Mouse (Mus musculus): ENCODE results near the gene Scrn1.

Scrn1 gene

GRCm38 (mm10) chr6:54565012-54565411 is 1.3 kb downstream of the Scrn1 start:
- DNase-seq (ENCODE audit: low spot score): no peak

DNA sequence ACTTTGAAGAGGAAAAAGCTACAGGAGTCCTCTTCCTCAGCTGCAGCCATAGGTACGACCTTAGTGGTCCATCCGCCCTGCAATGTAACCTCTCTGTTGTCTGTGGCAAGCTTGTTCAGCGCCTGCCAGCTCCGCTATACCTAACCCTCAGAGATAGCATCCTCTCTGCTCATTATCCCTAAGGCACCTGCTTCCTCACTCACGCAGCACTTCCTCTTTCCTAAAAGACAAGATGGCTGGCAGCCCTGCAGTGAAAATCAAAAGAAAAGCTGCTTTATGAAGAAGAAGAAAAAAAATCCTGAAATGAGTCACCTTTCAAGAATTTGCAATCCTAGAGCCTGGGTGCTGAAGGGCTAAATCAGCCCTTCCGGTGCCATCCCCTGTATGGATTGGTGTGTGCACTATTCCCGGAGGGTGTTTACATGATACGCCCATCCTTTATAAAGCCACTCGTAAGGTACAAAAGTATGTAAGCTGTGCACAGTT is 1.7 kb downstream of the Scrn1 start:
- no peak for DNase-seq (ENCODE audit: low spot score)

- no peak for DNase-seq (ENCODE audit: low spot score)
Observed at GRCm38 (mm10) chr6:54563561-54563960, 2.7 kb downstream of the Scrn1 start.

- no peak for DNase-seq (ENCODE audit: low spot score)
Observed at GRCm38 (mm10) chr6:54562018-54562809, 4.1 kb downstream of the Scrn1 start.

- no peak for DNase-seq (ENCODE audit: low spot score)
Observed at GRCm38 (mm10) chr6:54558466-54558865, 7.8 kb downstream of the Scrn1 start.

- no peak for DNase-seq (ENCODE audit: low spot score)
Observed at GRCm38 (mm10) chr6:54557671-54558070, 8.6 kb downstream of the Scrn1 start.

DNA sequence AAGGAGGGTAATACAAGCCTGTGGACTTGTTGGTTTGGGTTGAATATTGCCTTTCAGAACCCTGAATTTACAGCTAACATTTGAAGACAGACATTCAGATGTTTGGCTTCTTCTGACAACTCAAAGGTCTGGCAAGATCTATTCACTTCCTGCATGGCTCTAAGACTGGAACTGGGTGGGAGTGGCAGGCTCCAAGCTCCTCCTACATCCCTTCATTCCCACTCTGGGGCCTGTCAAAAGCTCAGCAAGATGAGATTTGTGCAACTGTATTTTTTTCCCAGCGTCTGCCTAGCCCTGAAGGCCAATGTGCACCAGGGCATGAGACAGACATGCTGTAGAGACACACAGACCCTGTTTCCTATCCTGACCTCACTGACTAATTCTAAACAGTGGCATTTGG is 10.5 kb downstream of the Scrn1 start:
- no peak for DNase-seq (ENCODE audit: low spot score)

- DNase-seq (ENCODE audit: low spot score): no peak
Observed at GRCm38 (mm10) chr6:54554341-54555110, 11.8 kb downstream of the Scrn1 start.

DNA sequence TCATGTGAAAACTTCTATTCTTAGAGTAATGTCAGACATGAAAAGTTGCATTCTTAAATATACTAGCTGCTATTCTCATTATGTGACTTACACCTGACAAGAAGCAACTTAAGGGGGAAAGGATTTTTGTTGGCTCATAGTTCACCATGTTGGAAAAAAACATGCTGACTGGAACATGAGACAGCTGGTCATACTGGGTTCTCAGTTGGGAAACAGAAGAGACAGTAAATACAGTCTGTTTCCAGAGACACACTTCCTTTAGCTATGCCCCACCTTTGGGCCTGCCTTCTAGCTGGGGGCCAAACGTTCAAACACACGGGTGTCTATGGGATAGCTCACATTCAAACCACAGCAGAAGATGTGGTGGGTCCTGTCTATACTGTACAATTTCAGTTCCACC is 12.7 kb downstream of the Scrn1 start:
- no peak for DNase-seq (ENCODE audit: low spot score)

GRCm38 (mm10) chr6:54552721-54553413 is 13.4 kb downstream of the Scrn1 start:
- DNase-seq (ENCODE audit: low spot score): no peak

GRCm38 (mm10) chr6:54550801-54551323 is 15.4 kb downstream of the Scrn1 start:
- DNase-seq (ENCODE audit: low spot score): no peak

GRCm38 (mm10) chr6:54549311-54549710 is 17.0 kb downstream of the Scrn1 start:
- DNase-seq (ENCODE audit: low spot score): no peak

DNA sequence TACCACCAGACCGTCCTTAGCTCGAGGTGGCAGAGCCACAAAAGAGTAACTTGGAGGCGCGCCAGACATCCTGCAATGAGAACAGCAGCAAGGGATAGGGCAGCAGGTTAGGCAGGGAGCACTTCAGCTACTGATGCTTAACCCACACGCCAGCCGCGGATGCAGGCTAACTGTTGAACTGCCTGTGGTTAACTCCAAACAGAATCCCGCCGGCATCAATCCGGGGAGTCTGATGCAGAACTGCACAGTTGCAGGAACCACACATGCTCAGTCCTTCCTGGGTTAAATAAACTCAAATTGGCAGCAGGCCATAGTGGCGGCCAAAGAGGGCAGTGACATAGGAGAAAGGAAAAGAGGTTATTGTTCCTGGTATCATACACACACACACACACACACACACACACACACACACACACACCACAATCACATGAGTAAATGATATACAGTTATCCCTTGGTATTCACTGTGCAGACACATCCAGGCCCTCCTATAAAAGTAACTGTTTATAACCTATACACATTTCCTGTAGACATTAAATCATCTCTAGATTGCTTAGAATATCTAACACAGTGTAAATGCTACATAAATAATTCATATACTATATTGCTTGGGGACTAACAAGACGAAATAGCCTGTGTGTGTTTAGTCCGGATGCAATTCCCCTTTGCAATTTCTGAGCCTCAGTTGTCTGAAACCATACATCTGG is 17.8 kb downstream of the Scrn1 start:
- no peak for DNase-seq (ENCODE audit: low spot score)

DNA sequence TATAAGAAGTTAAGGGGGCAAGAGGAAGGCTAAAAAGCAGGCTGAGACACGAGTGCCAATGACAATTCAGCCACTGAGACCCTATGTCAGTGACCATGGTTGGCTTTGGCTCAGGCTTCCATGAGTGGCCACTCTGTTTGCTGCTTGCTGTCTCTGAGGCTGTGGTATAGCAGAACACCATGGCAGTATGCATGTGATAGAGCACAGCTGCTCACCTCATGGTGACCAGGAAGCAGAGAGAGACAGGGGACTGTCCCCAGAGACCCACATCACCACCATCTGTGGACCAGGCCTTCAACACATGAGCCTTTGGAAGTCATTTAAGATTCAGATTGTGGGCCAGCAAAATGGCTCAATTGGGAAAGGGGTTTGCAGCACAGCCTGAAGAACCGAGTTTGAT is 22.6 kb downstream of the Scrn1 start:
- DNase-seq (ENCODE audit: low spot score): no peak

DNA sequence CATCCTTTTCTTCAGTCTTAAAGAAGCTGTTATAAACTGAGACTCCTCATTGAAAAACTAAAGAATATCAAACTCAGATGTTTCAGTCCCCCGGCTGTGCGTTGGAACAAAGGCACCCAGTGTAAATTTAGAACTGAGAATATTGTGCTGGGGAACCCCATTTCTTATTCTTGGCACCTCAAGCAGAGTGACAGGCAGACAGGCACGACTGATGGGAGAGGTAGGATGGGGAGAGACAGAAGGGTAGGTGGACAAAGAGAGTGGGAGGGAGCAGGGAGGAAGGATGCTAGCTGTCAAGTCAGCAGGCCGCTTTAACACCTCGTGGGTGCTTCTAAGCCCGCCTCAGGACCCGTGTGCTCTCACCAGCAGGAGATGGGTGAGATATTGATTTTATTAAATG is 23.5 kb downstream of the Scrn1 start:
- DNase-seq (ENCODE audit: low spot score): no peak

GRCm38 (mm10) chr6:54540252-54540887 is 25.9 kb downstream of the Scrn1 start:
- no peak for DNase-seq (ENCODE audit: low spot score)

GRCm38 (mm10) chr6:54539396-54539795 is 26.9 kb downstream of the Scrn1 start:
- DNase-seq (ENCODE audit: low spot score): no peak

DNA sequence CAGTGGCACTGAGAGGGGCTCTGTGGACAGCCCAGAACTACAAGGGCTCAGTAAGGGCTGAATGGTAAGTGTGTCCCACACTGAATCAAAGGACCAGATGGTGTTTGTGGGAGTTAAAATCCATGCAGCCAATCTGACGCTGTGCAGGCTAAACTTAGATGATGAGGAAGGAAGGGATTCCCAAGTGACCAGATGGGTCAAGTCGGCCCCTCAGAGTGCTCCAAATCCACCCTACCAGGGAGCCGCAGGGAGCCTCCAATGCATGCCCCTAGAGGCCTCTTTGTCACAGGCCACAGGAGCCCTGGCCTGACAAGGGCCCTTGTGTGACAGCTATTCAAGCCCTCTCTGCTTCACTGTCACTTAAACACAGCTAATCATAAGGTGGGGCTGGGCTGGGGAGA is 27.5 kb downstream of the Scrn1 start:
- DNase-seq (ENCODE audit: low spot score): no peak

GRCm38 (mm10) chr6:54537053-54537452 is 29.2 kb downstream of the Scrn1 start:
- DNase-seq (ENCODE audit: low spot score): no peak

DNA sequence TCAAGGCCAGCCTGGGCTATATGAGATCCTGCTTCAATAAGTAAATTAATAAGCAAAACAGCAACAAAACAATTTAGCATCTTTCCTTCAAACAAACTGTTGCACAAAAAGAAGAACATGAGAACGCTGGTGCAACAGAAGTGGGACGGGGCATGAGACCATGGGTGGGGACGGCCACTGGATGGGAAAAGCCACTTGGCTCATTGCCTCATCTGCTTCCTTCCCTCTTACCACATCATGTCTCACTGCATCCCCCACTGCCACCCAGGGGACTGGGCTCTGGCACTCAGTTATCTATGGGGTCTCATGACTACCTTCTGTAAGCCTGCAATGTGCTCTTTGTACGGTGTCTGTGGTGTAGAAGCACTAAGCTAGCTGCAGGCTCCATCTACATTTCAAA is 30.8 kb downstream of the Scrn1 start:
- no peak for DNase-seq (ENCODE audit: low spot score)

DNA sequence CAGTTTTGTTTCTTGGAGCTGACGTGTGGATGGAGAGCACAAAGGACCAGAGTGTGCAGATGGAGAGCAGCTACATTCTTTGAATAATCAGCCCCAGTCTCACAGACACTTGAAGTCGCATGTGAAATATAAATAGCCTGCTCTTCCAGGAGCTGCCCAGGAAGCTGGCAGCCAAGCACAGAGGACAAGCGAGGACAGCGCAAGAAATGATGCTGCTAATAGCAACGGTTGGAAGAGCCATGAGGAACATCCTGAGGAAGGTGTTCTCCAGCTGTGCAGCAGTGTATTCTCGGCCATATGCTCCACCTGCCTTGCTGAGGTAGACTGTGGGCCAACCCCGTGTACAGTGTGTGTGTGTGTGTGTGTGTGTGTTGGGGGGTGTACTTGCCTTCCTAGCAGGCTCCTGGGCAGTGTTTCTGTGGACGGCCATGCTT is 35.2 kb downstream of the Scrn1 start:
- DNase-seq (ENCODE audit: low spot score): peak; percentile 50
